Mouse (Mus musculus) G1E (cell line): Measurements from ENCODE around the gene Pnmal2.

Source experiments
- CTCF ChIP-seq: IDR thresholded peaks from 2 replicates; pipeline ENCODE4 v1.5.1; 2012; ENCODE audit warnings: low read depth, low read length, inconsistent platforms, mixed read lengths
- GATA1 ChIP-seq: IDR thresholded peaks from 2 replicates; pipeline ENCODE4 v1.6.1; 2012; ENCODE audit warnings: borderline replicate concordance, low read length, inconsistent platforms, mixed read lengths
- POLR2AphosphoS5 ChIP-seq: IDR thresholded peaks from 2 replicates; pipeline ENCODE4 v1.6.1; 2012; ENCODE audit warnings: low read depth, low read length, inconsistent platforms; ENCODE audit not compliant: insufficient replicate concordance
- TAL1 ChIP-seq: conservative IDR thresholded peaks from 2 replicates; pipeline ENCODE4 v1.6.1; 2012; ENCODE audit warnings: low read depth, low read length, inconsistent platforms, mixed read lengths

- TF ChIP-seq CTCF (no peak), POLR2AphosphoS5 (no peak), TAL1 (no peak), GATA1 (no peak)
Measured at GRCm38 (mm10) chr7:16918014-16918413, 26.5 kb upstream of the Pnmal2 start.
